Mouse (Mus musculus) right cerebral cortex, adult 18-20 months (tissue): ENCODE results near the gene Gm2897.
"Not testable (repeated sequence)": the region's sequence is repeated elsewhere in the genome, so short reads cannot be mapped to it uniquely, and the experiment has no call there.

Experiments used
- DNase-seq: peaks from one replicate; pipeline ENCODE4 v3.0.0; 2022; ENCODE audit warnings: mixed read lengths

Gene Gm2897

GRCm38 (mm10) chr14:3048727-3049512 is at the start of gene Gm2897:
Gene Gm2897, plus strand, starts transcription at chr14:3049285.
- DNase-seq: not testable (repeated sequence)

DNA sequence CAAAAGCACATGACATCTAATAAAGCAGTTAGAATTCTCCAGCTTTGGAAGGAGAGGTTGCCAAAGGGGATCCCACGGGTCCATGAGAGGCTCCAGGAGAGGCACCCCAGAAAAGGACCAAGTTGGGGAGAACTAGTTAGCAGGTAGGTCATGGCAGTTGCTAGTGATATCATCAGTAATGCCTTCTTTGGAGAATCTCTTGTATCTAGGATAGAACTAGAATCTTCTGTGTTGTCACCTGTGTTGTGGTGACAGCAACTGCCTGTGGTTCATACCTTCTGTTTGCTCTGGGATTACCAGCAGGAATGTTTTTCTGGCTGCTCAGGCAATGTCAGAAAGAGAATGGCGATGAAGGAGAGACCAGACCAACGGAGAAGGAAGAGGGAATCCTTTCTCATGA is 19.4 kb upstream of the Gm2897 start, which contains the start of gene Gm2888:
Gene Gm2888 (plus strand): TSS at position 301 of the 400 bp plus-strand sequence.
- DNase-seq: not testable (repeated sequence)

DNA sequence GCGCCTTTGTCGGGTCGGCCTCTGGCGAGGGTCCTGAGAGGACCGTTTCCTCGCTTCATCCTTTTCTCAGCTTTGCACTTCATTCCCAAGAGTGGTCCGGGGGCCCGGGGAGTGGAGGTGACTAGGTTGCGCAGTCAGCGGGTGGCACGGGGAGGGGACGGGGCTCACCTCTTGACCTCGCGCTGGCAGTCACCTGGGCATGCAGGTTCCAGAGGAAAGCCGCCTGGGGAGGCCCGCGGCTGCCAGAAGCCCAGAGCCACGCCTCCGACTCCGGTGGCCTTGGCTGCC is 372 bp downstream of the Gm2897 start:
- DNase-seq: peak; percentile 2

DNA sequence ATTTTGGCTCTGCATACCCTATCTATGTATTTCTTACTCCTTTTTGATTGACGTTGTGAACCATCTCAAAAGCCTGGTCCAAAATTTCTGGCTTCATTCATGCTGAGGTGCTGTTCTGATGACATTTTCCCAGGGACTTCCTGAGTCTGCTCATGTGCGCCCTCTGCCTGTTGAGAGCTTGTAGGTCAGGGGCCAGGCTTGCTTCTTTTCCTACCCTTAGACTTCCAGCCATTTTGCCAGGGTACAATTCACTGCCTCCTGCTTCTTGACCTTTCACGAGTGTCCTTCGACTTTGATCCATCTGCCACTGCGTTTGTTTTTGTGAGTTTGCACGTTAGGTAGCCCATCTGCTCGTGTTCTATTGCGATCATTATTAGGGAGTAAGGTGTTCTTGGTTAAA is 1.0 kb downstream of the Gm2897 start:
- not testable (repeated sequence) for DNase-seq

DNA sequence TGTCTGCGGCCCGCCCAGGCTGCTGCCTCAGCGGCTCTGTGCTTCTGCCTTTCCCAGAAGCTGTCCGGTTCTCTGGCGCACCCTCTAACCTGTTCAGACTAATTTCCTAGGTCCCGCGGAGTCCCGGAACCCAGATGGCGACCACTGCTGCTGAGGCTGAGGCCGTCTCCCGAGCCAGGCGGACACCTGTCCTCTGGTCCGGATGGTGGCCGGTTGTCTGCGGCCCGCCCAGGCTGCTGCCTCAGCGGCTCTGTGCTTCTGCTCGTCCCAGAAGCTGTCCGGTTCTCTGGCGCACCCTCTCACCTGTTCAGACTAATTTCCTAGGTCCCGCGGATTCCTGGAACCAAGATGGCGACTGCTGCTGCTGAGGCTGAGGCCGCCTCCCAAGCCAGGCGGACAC is 67.0 kb downstream of the Gm2897 start:
- peak; percentile 0 for DNase-seq
